Mouse (Mus musculus): Measurements from ENCODE around the gene Lrrc4. TPM values are rescaled to one million over a fixed set of nuclear protein-coding genes. Genes with fewer than 3 reads are reported as not detected.

Gene Lrrc4
- total and polyA plus RNA-seq, 2 experiments from 2014 or later, result 6.0 to 59.8 TPM

- Histone ChIP-seq H3K9ac (replicated peaks; ENCODE audit: low read length) (peak overlapping the region; percentile 21), H3K36me3 (ENCODE audit: insufficient read depth, low read length) (no peaks in the 10 kb centered on the region), H3K9me3 (ENCODE audit: low read length) (no peaks in the 10 kb centered on the region), H3K27me3 (ENCODE audit: insufficient read depth, low read length) (no peaks in the 10 kb centered on the region), H3K4me3 (ENCODE audit: low read length) (peak overlapping the region; percentile 87), H3K27ac (no peak overlapping the region), H3K4me2 (ENCODE audit: low read depth, low read length) (peak overlapping the region; percentile 97), H3K4me1 (ENCODE audit: insufficient read depth, low read length) (peaks cover 35% of the 10 kb centered on the region)
- no peak for ATAC-seq
- WGBS, result 9% methylated on average over 6 of the region's 6 CpGs
- peak; percentile 37; the same call in 1 of the 2 replicates for TF ChIP-seq CTCF (IDR thresholded peaks at IDR 0.05; ENCODE audit: low read depth)
- DNase-seq (ENCODE audit: low spot score), result peak; percentile 44
Observed at GRCm38 (mm10) chr6:28828593-28828992, 3.0 kb downstream of the Lrrc4 start.

- Histone ChIP-seq H3K27ac (no peak overlapping the region), H3K36me3 (ENCODE audit: insufficient read depth, low read length) (no peaks in the 10 kb centered on the region), H3K27me3 (ENCODE audit: insufficient read depth, low read length) (no peaks in the 10 kb centered on the region), H3K4me1 (ENCODE audit: insufficient read depth, low read length) (peaks cover 35% of the 10 kb centered on the region), H3K9ac (replicated peaks; ENCODE audit: low read length) (peak overlapping the region; percentile 37; the same call in 1 of the 2 replicates), H3K4me2 (ENCODE audit: low read depth, low read length) (peak overlapping the region; percentile 97), H3K4me3 (ENCODE audit: low read length) (peak overlapping the region; percentile 87), H3K9me3 (ENCODE audit: low read length) (no peaks in the 10 kb centered on the region)
- no peak for TF ChIP-seq CTCF (IDR thresholded peaks at IDR 0.05; ENCODE audit: low read depth)
- no peak for ATAC-seq
- no peak for DNase-seq (ENCODE audit: low spot score)
- 9% methylated on average over 3 of the region's 3 CpGs for WGBS
Observed at GRCm38 (mm10) chr6:28827565-28827964, 4.0 kb downstream of the Lrrc4 start.

GRCm38 (mm10) chr6:28826689-28827389, 4.7 kb downstream of the Lrrc4 start:
- ATAC-seq, result no peak
- Histone ChIP-seq H3K4me3 (ENCODE audit: low read length) (peak overlapping the region; percentile 87), H3K36me3 (ENCODE audit: insufficient read depth, low read length) (no peaks in the 10 kb centered on the region), H3K9me3 (ENCODE audit: low read length) (no peaks in the 10 kb centered on the region), H3K9ac (replicated peaks; ENCODE audit: low read length) (peak overlapping the region; percentile 37), H3K4me2 (ENCODE audit: low read depth, low read length) (peak overlapping the region; percentile 97), H3K4me1 (ENCODE audit: insufficient read depth, low read length) (peaks cover 35% of the 10 kb centered on the region), H3K27ac (peak overlapping the region; percentile 15; the same call in 1 of the 2 replicates), H3K27me3 (ENCODE audit: insufficient read depth, low read length) (no peaks in the 10 kb centered on the region)
- peak; percentile 64 for TF ChIP-seq CTCF (IDR thresholded peaks at IDR 0.05; ENCODE audit: low read depth)
- DNase-seq (ENCODE audit: low spot score), result peak; percentile 54
- 29% methylated on average over 9 of the region's 9 CpGs for whole genome bisulfite sequencing

GRCm38 (mm10) chr6:28825894-28826293, 5.7 kb downstream of the Lrrc4 start:
- H3K4me3 ChIP-seq (ENCODE audit: low read length), result no peak overlapping the region
- no peak for ATAC-seq

GRCm38 (mm10) chr6:28823802-28824201, 7.7 kb downstream of the Lrrc4 start:
- TF ChIP-seq CTCF (IDR thresholded peaks at IDR 0.05; ENCODE audit: low read depth), result no peak
- no peak overlapping the region for H3K9ac ChIP-seq (replicated peaks; ENCODE audit: low read length)
- H3K4me3 ChIP-seq (ENCODE audit: low read length), result no peak overlapping the region
- WGBS, result 81% methylated on average over 5 of the region's 5 CpGs
- no peak overlapping the region for H3K27ac ChIP-seq
- ATAC-seq, result no peak
- peaks cover 40% of the 10 kb centered on the region for H3K4me1 ChIP-seq (ENCODE audit: insufficient read depth, low read length)
- DNase-seq (ENCODE audit: low spot score), result no peak
- H3K36me3 ChIP-seq (ENCODE audit: insufficient read depth, low read length), result peaks cover 3% of the 10 kb centered on the region; the same call in 1 of the 2 replicates
- H3K4me2 ChIP-seq (ENCODE audit: low read depth, low read length), result no peak overlapping the region
- H3K9me3 ChIP-seq (ENCODE audit: low read length), result no peaks in the 10 kb centered on the region
- H3K27me3 ChIP-seq (ENCODE audit: insufficient read depth, low read length), result no peaks in the 10 kb centered on the region

More at GRCm38 (mm10) chr6:28825894-28826293, 5.7 kb downstream of the Lrrc4 start:
- H3K27ac ChIP-seq, result no peak overlapping the region
- DNase-seq (ENCODE audit: low spot score), result no peak
- TF ChIP-seq CTCF (IDR thresholded peaks at IDR 0.05; ENCODE audit: low read depth), result no peak
- peak overlapping the region; percentile 97 for H3K4me2 ChIP-seq (ENCODE audit: low read depth, low read length)
- no peak overlapping the region for H3K9ac ChIP-seq (replicated peaks; ENCODE audit: low read length)
- no peaks in the 10 kb centered on the region for H3K36me3 ChIP-seq (ENCODE audit: insufficient read depth, low read length)
- H3K27me3 ChIP-seq (ENCODE audit: insufficient read depth, low read length), result no peaks in the 10 kb centered on the region
- no peaks in the 10 kb centered on the region for H3K9me3 ChIP-seq (ENCODE audit: low read length)
- peaks cover 34% of the 10 kb centered on the region for H3K4me1 ChIP-seq (ENCODE audit: insufficient read depth, low read length)
- 39% methylated on average over 3 of the region's 3 CpGs for WGBS

GRCm38 (mm10) chr6:28823375-28823774, 8.2 kb downstream of the Lrrc4 start:
- Histone ChIP-seq H3K4me2 (ENCODE audit: low read depth, low read length) (no peak overlapping the region), H3K9ac (replicated peaks; ENCODE audit: low read length) (no peak overlapping the region), H3K4me3 (ENCODE audit: low read length) (no peak overlapping the region), H3K27me3 (ENCODE audit: insufficient read depth, low read length) (no peaks in the 10 kb centered on the region), H3K27ac (no peak overlapping the region), H3K36me3 (ENCODE audit: insufficient read depth, low read length) (peaks cover 5% of the 10 kb centered on the region), H3K9me3 (ENCODE audit: low read length) (no peaks in the 10 kb centered on the region), H3K4me1 (ENCODE audit: insufficient read depth, low read length) (peaks cover 39% of the 10 kb centered on the region)
- DNase-seq (ENCODE audit: low spot score), result no peak
- WGBS, result 90% methylated on average over 3 of the region's 3 CpGs
- TF ChIP-seq CTCF (IDR thresholded peaks at IDR 0.05; ENCODE audit: low read depth), result no peak
- ATAC-seq, result no peak

GRCm38 (mm10) chr6:28822296-28822695, 9.3 kb downstream of the Lrrc4 start:
- H3K4me1 ChIP-seq (ENCODE audit: insufficient read depth, low read length), result peaks cover 30% of the 10 kb centered on the region
- TF ChIP-seq CTCF (IDR thresholded peaks at IDR 0.05; ENCODE audit: low read depth), result peak; percentile 47
- no peaks in the 10 kb centered on the region for H3K27me3 ChIP-seq (ENCODE audit: insufficient read depth, low read length)
- DNase-seq (ENCODE audit: low spot score), result no peak
- no peak overlapping the region for H3K27ac ChIP-seq
- no peaks in the 10 kb centered on the region for H3K9me3 ChIP-seq (ENCODE audit: low read length)
- no peak overlapping the region for H3K9ac ChIP-seq (replicated peaks; ENCODE audit: low read length)
- H3K36me3 ChIP-seq (ENCODE audit: insufficient read depth, low read length), result peaks cover 9% of the 10 kb centered on the region
- WGBS, result 55% methylated on average over 3 of the region's 3 CpGs
- ATAC-seq, result no peak
- H3K4me2 ChIP-seq (ENCODE audit: low read depth, low read length), result no peak overlapping the region
- no peak overlapping the region for H3K4me3 ChIP-seq (ENCODE audit: low read length)

All from hindbrain, postnatal 0 days (tissue).